Comparison of ENCODE assay signal across 9 mouse cellular contexts in the genomic region with DNA sequence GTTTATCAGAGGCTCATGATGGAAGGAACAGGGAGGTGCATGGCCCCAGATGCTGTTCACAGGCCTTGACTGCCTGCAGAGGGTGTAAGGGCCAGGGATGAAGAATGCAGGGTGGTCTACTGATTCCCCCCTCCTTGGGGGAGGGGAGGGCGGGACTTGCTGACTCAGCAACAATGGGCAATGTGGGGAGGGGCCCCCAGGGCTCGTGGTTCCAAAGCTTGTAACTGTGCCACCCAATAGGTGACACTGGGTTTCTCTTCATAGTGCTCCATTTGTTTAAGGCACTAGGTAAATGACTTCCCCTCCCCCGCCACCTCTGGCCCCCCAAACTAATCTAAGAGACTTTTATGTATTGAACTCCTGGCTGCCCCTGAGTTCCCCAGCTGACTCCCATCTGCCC. TPM values are rescaled to one million over a fixed set of nuclear protein-coding genes. Genes with fewer than 3 reads are reported as not detected.
DNase-seq lines count a peak whose midpoint lies in the region; ATAC-seq and TF ChIP-seq lines count a peak whose summit lies in the region.
"Had no signal": no experiment of that assay in that cellular context is flagged by ENCODE, and none has a peak within 500 bp of the region (broad histone marks: within the 10 kb centered on the region; RNA-seq: fewer than 3 reads in every experiment).

No protein-coding gene starts in this region.

- TF ChIP-seq RAD21 in MEL (IDR thresholded peaks at IDR 0.05; ENCODE audit: low read depth, low read length), result no peak

- no peak for DNase-seq in heart, postnatal 25 days (ENCODE audit: low spot score)
- DNase-seq in MEL (ENCODE audit: low read depth, low spot score), result no peak
- DNase-seq in hindbrain, embryonic 11.5 days (ENCODE audit: low spot score), result no peak
- DNase-seq in midbrain, embryonic 10.5 days (ENCODE audit: low spot score), result no peak
- DNase-seq in gastrocnemius, postnatal 4 days (ENCODE audit: low spot score in 2 of 2), result no peak
- DNase-seq in layer of hippocampus, adult 18-20 months (ENCODE audit: low spot score in 2 of 2), result no peak

- H3K4me2 ChIP-seq in heart, embryonic 16.5 days (ENCODE audit: low read depth, low read length), result peak overlapping the region; percentile 95
- H3K4me2 ChIP-seq in hindbrain, embryonic 11.5 days (replicated peaks; ENCODE audit: low read depth, low read length), result peak overlapping the region; percentile 97

- peaks cover 73% of the 10 kb centered on the region for H3K79me2 ChIP-seq in MEL (ENCODE audit: control insufficient read depth, insufficient read depth, low read length, poor library complexity)

- ATAC-seq in heart, embryonic 16.5 days (replicated peaks; ENCODE audit: extremely low read depth, insufficient read depth, low FRiP score), result no peak
- no peak for ATAC-seq in hindbrain, embryonic 11.5 days (ENCODE audit: low FRiP score)
- no peak for ATAC-seq in monocyte, adult 5-6 weeks (replicated peaks; ENCODE audit: insufficient number of reproducible peaks, low FRiP score, low TSS enrichment, poor library complexity, severe bottlenecking)
- ATAC-seq: Patski had no signal

- no peaks in the 10 kb centered on the region for H3K27me3 ChIP-seq in heart, embryonic 16.5 days (ENCODE audit: control insufficient read depth, insufficient read depth, low read length)
- no peaks in the 10 kb centered on the region for H3K27me3 ChIP-seq in MEL (ENCODE audit: control insufficient read depth in 1 of 2, insufficient read depth in 2 of 2, low read length in 2 of 2)
- H3K27me3 ChIP-seq in hindbrain, embryonic 11.5 days (ENCODE audit: control insufficient read depth, insufficient read depth, low read length), result no peaks in the 10 kb centered on the region
- peaks cover 19% of the 10 kb centered on the region for H3K27me3 ChIP-seq in midbrain, embryonic 10.5 days (ENCODE audit: low read depth, poor library complexity, severe bottlenecking)
- H3K27me3 ChIP-seq: Patski had no signal

- peak overlapping the region; percentile 69 for H3K4me3 ChIP-seq in heart, embryonic 16.5 days (ENCODE audit: low read length)
- H3K4me3 ChIP-seq in MEL (ENCODE audit: control insufficient read depth in 1 of 2, insufficient read depth in 1 of 2, low read depth in 2 of 2, low read length in 2 of 2), result peak overlapping the region; percentile 83 to 94
- H3K4me3 ChIP-seq in hindbrain, embryonic 11.5 days (ENCODE audit: low read depth, low read length), result peak overlapping the region; percentile 85
- H3K4me3 ChIP-seq in midbrain, embryonic 10.5 days, result peak overlapping the region; percentile 83

- TF ChIP-seq EP300 in MEL (IDR thresholded peaks at IDR 0.05; ENCODE audit: low read depth in 1 of 2, low read length in 2 of 2), result no peak

- 46% methylated on average over 3 of the region's 3 CpGs for WGBS in heart, embryonic 16.5 days
- WGBS in hindbrain, embryonic 11.5 days, result 55% methylated on average over 3 of the region's 3 CpGs
- 48% methylated on average over 3 of the region's 3 CpGs for WGBS in midbrain, embryonic 10.5 days

- no peak overlapping the region for H3K27ac ChIP-seq in heart, embryonic 16.5 days (ENCODE audit: low read length)
- no peak overlapping the region; the same call in 1 of the 2 replicates for H3K27ac ChIP-seq in MEL (ENCODE audit: control insufficient read depth, low read depth, low read length)
- no peak overlapping the region for H3K27ac ChIP-seq in hindbrain, embryonic 11.5 days (ENCODE audit: low read depth, low read length)
- peak overlapping the region; percentile 90 for H3K27ac ChIP-seq in midbrain, embryonic 10.5 days (replicated peaks)

- peaks cover 51% of the 10 kb centered on the region for H3K4me1 ChIP-seq in heart, embryonic 16.5 days (ENCODE audit: control insufficient read depth, insufficient read depth, low read length)
- peaks cover 12 to 48% of the 10 kb centered on the region in 2 experiments for H3K4me1 ChIP-seq in MEL (ENCODE audit: control insufficient read depth in 1 of 2, insufficient read depth in 2 of 2, low read length in 2 of 2)
- H3K4me1 ChIP-seq in hindbrain, embryonic 11.5 days (replicated peaks; ENCODE audit: control insufficient read depth, insufficient read depth, low read length), result peaks cover 19% of the 10 kb centered on the region; the same call in 1 of the 2 replicates
- peaks cover 85% of the 10 kb centered on the region for H3K4me1 ChIP-seq in midbrain, embryonic 10.5 days

- no peaks in the 10 kb centered on the region for H3K36me3 ChIP-seq in heart, embryonic 16.5 days (ENCODE audit: control insufficient read depth, insufficient read depth)
- peaks cover 3 to 25% of the 10 kb centered on the region in 2 experiments for H3K36me3 ChIP-seq in MEL (ENCODE audit: control insufficient read depth in 1 of 2, insufficient read depth in 2 of 2, low read length in 2 of 2)
- no peaks in the 10 kb centered on the region for H3K36me3 ChIP-seq in hindbrain, embryonic 11.5 days (ENCODE audit: control insufficient read depth, insufficient read depth, low read length)
- peaks cover 45% of the 10 kb centered on the region for H3K36me3 ChIP-seq in midbrain, embryonic 10.5 days

- TF ChIP-seq CTCF in MEL (IDR thresholded peaks at IDR 0.05 in 2 of 3, conservative IDR thresholded peaks at IDR 0.05 in 1 of 3; ENCODE audit: control insufficient read depth in 1 of 3, insufficient read depth in 1 of 3, low read depth in 2 of 3, low read length in 3 of 3, poor library complexity in 1 of 3, severe bottlenecking in 1 of 3), result no peak

- H3K9ac ChIP-seq in heart, embryonic 16.5 days (ENCODE audit: low read length), result peak overlapping the region; percentile 77; the same call in 1 of the 2 replicates
- peak overlapping the region; percentile 78 for H3K9ac ChIP-seq in MEL (ENCODE audit: control insufficient read depth, low read depth, low read length, poor library complexity, severe bottlenecking)
- H3K9ac ChIP-seq in hindbrain, embryonic 11.5 days (ENCODE audit: low read depth, low read length), result peak overlapping the region; percentile 44; the same call in 1 of the 2 replicates

- TF ChIP-seq POLR2A in MEL (IDR thresholded peaks at IDR 0.05; ENCODE audit: control insufficient read depth in 1 of 2, insufficient read depth in 1 of 2, low read depth in 1 of 2, low read length in 2 of 2, poor library complexity in 1 of 2), result no peak

- intact Hi-C loops in heart, postnatal 25 days (cut with DNase I), result no loop called here

- H3K9me3 ChIP-seq in heart, embryonic 16.5 days (replicated peaks; ENCODE audit: control insufficient read depth, low read length), result no peaks in the 10 kb centered on the region
- no peaks in the 10 kb centered on the region for H3K9me3 ChIP-seq in MEL (replicated peaks; ENCODE audit: insufficient read depth, low read length)
- no peaks in the 10 kb centered on the region for H3K9me3 ChIP-seq in hindbrain, embryonic 11.5 days (ENCODE audit: control insufficient read depth, low read length)
- no peaks in the 10 kb centered on the region for H3K9me3 ChIP-seq in midbrain, embryonic 10.5 days (replicated peaks)

TF ChIP-seq in MEL, 35 proteins besides CTCF, POLR2A, EP300 and RAD21:
- TF ChIP-seq MAFK (IDR thresholded peaks at IDR 0.05; ENCODE audit: borderline replicate concordance, low read depth, low read length) (peak; percentile 85; the same call in 1 of the 2 replicates), GATA1 (IDR thresholded peaks at IDR 0.05; ENCODE audit: low read depth, low read length) (no peak)
TF ChIP-seq in MEL: peak in this region for 1.

RNA-seq across cellular contexts. Expression of gene Hs6st1, which starts 2.5 kb away (rescaled TPM):
- 3.2 and 3.8 TPM in 2 replicates for polyA plus RNA-seq in heart, embryonic 16.5 days (2015; fragmentation: Nextera tagmentation; extraction: Ambion mirVana)
- 10 to 100 TPM; 23.0 to 23.1 TPM for total RNA-seq in heart, postnatal 25 days (2021)
- total RNA-seq in MEL (2012; rRNA removed), result 30.3 and 33.0 TPM in 2 replicates
- 10 to 100 TPM; 45.7 to 52.0 TPM for polyA plus RNA-seq in MEL (2012; ENCODE audit: insufficient read depth in 1 of 2, insufficient read length in 2 of 2, low read depth in 1 of 2, low replicate concordance in 2 of 2, missing spikeins in 1 of 2)
- 10.7 and 14.9 TPM in 2 replicates for polyA plus RNA-seq in hindbrain, embryonic 11.5 days (2014; fragmentation: Nextera tagmentation; extraction: Ambion mirVana)
- 4.9 and 5.4 TPM in 2 replicates for polyA plus RNA-seq in midbrain, embryonic 10.5 days (2016; fragmentation: Nextera tagmentation; extraction: Ambion mirVana)
- 16.2 to 26.3 TPM (median 21.9 TPM) in 3 replicates for total RNA-seq in monocyte, adult 5-6 weeks (2017)
- total RNA-seq in gastrocnemius, postnatal 4 days (2021), result 10 to 100 TPM; 39.7 to 40.5 TPM
- total RNA-seq in layer of hippocampus, adult 18-20 months (2021), result 10 to 100 TPM; 38.6 to 39.5 TPM
